Mouse (Mus musculus) liver, embryonic 13.5 days (tissue): Measurements from ENCODE around the gene Robo2. TPM values are rescaled to one million over a fixed set of nuclear protein-coding genes. Genes with fewer than 3 reads are reported as not detected.

Experiments
- ATAC-seq: fragments of 200-750 bp; cut with Nextera tagmentation; 2 replicates; pipeline ENCODE4 v1.8.0; 2017; ENCODE audit warnings: low read depth, mild to moderate bottlenecking, moderate number of reproducible peaks, moderate library complexity
- DNase-seq: peaks from one replicate; pipeline ENCODE4 v3.0.0; 2022
- H3K27ac ChIP-seq: fragments of 300-500 bp; sonication (generic); 2 replicates; pipeline ENCODE4 v1.5.1; 2015; ENCODE audit warnings: moderate library complexity, mild to moderate bottlenecking, inconsistent platforms
- H3K27me3 ChIP-seq: fragments of 300-500 bp; sonication (generic); 2 replicates; pipeline ENCODE4 v1.6.1; 2015; ENCODE audit warnings: mild to moderate bottlenecking, inconsistent platforms
- H3K36me3 ChIP-seq: fragments of 300-500 bp; sonication (generic); 2 replicates; pipeline ENCODE4 v1.6.1; 2015; ENCODE audit warnings: mild to moderate bottlenecking, inconsistent platforms
- H3K4me1 ChIP-seq: fragments of 300-500 bp; sonication (generic); replicated peaks from 2 replicates; pipeline ENCODE4 v1.6.1; 2015; ENCODE audit warnings: inconsistent platforms
- H3K4me2 ChIP-seq: fragments of 300-500 bp; sonication (generic); 2 replicates; pipeline ENCODE4 v1.6.1; 2015; ENCODE audit warnings: inconsistent platforms, mild to moderate bottlenecking, moderate library complexity
- H3K4me3 ChIP-seq: fragments of 300-500 bp; sonication (generic); replicated peaks from 2 replicates; pipeline ENCODE4 v1.5.1; 2015; ENCODE audit warnings: mild to moderate bottlenecking, inconsistent platforms
- H3K9ac ChIP-seq: fragments of 300-500 bp; sonication (generic); 2 replicates; pipeline ENCODE4 v1.6.1; 2015; ENCODE audit warnings: mild to moderate bottlenecking, inconsistent platforms
- H3K9me3 ChIP-seq: fragments of 300-500 bp; sonication (generic); replicated peaks from 2 replicates; pipeline ENCODE4 v1.6.1; 2016; ENCODE audit warnings: inconsistent platforms
- WGBS: fragments of 180-500 bp; shearing (Covaris S2); methylation state at CpG from one replicate; pipeline ENCODE4 v1.1.7; 2015; ENCODE audit not compliant: insufficient replicate concordance; 5-methylcytosine and 5-hydroxymethylcytosine counted together
- polyA plus RNA-seq: library from polyadenylated mRNA; unstranded; fragments of >200 nt; fragmentation: Nextera tagmentation; extraction: Ambion mirVana; gene quantifications from 2 replicates; pipeline ENCODE4 v1.2.1, GENCODE M21; 2015

The Robo2 gene
- polyA plus RNA-seq, 1 experiment from 2014 or later = 4.8 TPM

DNA sequence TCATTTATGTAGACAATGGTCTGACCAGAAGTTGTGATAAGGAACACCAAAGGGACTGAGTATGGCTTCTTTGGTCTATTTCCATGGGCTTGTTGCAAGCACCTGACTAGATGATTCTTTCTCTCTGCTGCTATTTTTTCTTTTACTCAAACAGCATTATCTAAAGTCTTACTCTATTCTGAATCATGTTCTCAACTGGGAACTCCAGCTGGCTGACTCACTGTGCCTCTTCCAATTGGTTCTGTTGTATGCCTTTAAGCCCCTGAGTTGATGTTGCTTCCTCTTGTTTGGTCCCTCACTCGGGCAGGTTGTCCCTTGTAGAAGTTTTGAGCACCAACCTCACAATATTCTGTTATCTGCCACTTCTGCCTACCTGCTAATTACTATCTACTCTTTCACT, 170.1 kb downstream of the Robo2 start:
- DNase-seq = no peak
- H3K4me1 ChIP-seq = no peaks in the 10 kb centered on the region
- H3K27me3 ChIP-seq = no peaks in the 10 kb centered on the region
- ATAC-seq = no peak
- no peak overlapping the region for H3K4me2 ChIP-seq
- H3K9ac ChIP-seq = no peak overlapping the region
- H3K36me3 ChIP-seq = no peaks in the 10 kb centered on the region
- no peaks in the 10 kb centered on the region for H3K9me3 ChIP-seq
- H3K4me3 ChIP-seq = no peak overlapping the region
- 58% methylated on average over 1 of the region's 1 CpGs for whole genome bisulfite sequencing
- no peak overlapping the region for H3K27ac ChIP-seq

DNA sequence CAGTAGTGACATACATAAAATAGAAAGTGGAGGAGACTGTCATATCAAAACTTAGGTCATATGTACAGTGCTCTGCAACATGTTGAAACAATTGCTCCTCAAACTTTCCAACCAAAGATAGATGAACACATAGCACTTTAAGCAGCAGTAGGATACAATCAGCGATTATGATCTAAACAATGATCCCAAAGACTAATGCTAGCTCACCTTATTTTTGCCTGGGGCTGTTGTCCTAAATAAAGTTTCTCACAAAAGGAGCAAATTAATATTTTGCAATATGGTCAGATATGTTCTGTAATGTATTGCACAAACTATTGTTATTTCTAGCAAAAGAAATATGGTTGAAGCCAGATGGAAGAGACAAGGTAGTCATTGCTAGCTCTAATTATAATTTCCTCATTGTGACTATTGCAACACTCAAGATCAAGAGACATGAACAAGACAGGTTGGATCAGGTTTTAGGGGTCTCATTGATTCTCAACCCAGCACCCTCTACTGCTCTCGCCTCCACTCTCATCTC, 174.2 kb downstream of the Robo2 start:
- Histone ChIP-seq H3K27me3 (no peaks in the 10 kb centered on the region), H3K4me1 (no peaks in the 10 kb centered on the region), H3K4me3 (no peak overlapping the region), H3K27ac (no peak overlapping the region), H3K36me3 (no peaks in the 10 kb centered on the region), H3K9me3 (no peaks in the 10 kb centered on the region), H3K4me2 (no peak overlapping the region), H3K9ac (no peak overlapping the region)
- no peak for ATAC-seq
- no peak for DNase-seq
- WGBS = 66% methylated on average over 2 of the region's 2 CpGs

DNA sequence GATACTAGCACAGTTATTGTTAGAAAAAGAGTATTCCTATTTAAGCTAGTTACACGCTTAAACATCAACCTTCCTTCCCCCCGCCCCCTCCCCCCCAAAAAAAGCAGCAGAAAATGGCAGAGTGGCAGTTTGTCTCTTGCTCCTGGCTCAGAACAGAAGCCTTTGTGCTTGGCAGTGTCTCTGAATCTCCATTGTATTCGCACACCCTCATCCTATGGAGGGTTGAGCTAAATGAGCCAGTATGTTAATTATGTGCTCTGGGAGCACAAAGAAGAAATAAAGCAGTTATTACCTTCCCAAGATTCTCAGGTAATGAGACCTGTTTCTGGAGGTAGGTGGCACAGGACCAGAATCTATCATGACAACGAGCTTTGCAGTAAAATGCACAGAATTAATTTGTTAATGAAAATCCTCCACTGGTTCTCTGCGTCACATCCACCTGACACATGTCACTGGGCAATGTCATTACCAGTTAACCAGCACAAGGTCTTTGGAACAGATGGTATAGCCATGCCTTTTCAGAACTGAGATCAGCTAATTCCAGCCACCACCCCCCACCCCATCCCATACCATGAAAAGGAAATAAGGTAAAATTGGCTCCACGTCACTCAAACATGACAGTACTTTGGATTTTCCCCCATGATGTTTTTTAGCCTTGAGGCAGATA, 177.1 kb downstream of the Robo2 start:
- H3K4me2 ChIP-seq = no peak overlapping the region
- DNase-seq (no peak), ATAC-seq (no peak)
- H3K4me3 ChIP-seq = no peak overlapping the region
- no peaks in the 10 kb centered on the region for H3K36me3 ChIP-seq
- no peaks in the 10 kb centered on the region for H3K27me3 ChIP-seq
- no peaks in the 10 kb centered on the region for H3K4me1 ChIP-seq
- 63% methylated on average over 6 of the region's 6 CpGs for WGBS
- no peak overlapping the region for H3K9ac ChIP-seq
- no peaks in the 10 kb centered on the region for H3K9me3 ChIP-seq
- no peak overlapping the region for H3K27ac ChIP-seq

GRCm38 (mm10) chr16:74233596-74233995, 178.0 kb downstream of the Robo2 start:
- WGBS = 50% methylated on average over 5 of the region's 5 CpGs
- ATAC-seq = no peak
- no peaks in the 10 kb centered on the region for H3K27me3 ChIP-seq

GRCm38 (mm10) chr16:74227285-74227684, 184.3 kb downstream of the Robo2 start:
- Histone ChIP-seq H3K36me3 (no peaks in the 10 kb centered on the region), H3K9ac (no peak overlapping the region), H3K4me2 (no peak overlapping the region), H3K27me3 (no peaks in the 10 kb centered on the region), H3K4me3 (no peak overlapping the region), H3K27ac (no peak overlapping the region), H3K9me3 (no peaks in the 10 kb centered on the region), H3K4me1 (no peaks in the 10 kb centered on the region)
- no peak for ATAC-seq
- DNase-seq = no peak

More at GRCm38 (mm10) chr16:74233596-74233995, 178.0 kb downstream of the Robo2 start:
- Histone ChIP-seq H3K27ac (no peak overlapping the region), H3K4me3 (no peak overlapping the region), H3K9ac (no peak overlapping the region), H3K4me1 (no peaks in the 10 kb centered on the region), H3K4me2 (no peak overlapping the region), H3K36me3 (no peaks in the 10 kb centered on the region), H3K9me3 (no peaks in the 10 kb centered on the region)
- DNase-seq = no peak

GRCm38 (mm10) chr16:74225423-74226272, 186.0 kb downstream of the Robo2 start:
- 54% methylated on average over 7 of the region's 7 CpGs for WGBS
- ATAC-seq (no peak), DNase-seq (no peak)

DNA sequence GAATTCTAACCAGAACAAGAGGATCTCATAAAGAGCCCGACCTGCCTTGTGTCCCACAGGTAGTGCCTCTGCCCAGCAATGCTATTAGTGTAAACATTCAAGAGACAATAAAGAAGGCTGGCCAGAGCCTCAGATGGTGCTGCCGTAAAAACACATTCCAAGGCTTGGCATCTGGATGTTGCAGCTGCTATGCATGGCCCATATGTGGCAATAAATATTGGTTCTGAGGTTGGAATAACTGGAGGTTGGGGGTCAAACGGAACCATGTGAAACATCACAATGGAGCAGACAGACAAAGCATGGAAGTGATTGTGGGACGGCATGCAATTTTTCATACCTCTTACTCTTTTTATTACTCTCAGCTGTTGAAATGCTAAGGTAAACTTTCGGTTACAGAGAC, 189.1 kb downstream of the Robo2 start:
- Histone ChIP-seq H3K4me1 (no peaks in the 10 kb centered on the region), H3K27me3 (no peaks in the 10 kb centered on the region), H3K36me3 (no peaks in the 10 kb centered on the region), H3K9me3 (no peaks in the 10 kb centered on the region), H3K4me3 (no peak overlapping the region), H3K27ac (no peak overlapping the region), H3K4me2 (no peak overlapping the region), H3K9ac (no peak overlapping the region)
- ATAC-seq (no peak), DNase-seq (no peak)
- WGBS = 57% methylated on average over 5 of the region's 5 CpGs

More at GRCm38 (mm10) chr16:74225423-74226272, 186.0 kb downstream of the Robo2 start:
- H3K36me3 ChIP-seq = no peaks in the 10 kb centered on the region
- no peak overlapping the region for H3K4me2 ChIP-seq
- no peak overlapping the region for H3K4me3 ChIP-seq
- no peaks in the 10 kb centered on the region for H3K27me3 ChIP-seq
- H3K9ac ChIP-seq = no peak overlapping the region
- H3K27ac ChIP-seq = no peak overlapping the region
- H3K9me3 ChIP-seq = no peaks in the 10 kb centered on the region
- no peaks in the 10 kb centered on the region for H3K4me1 ChIP-seq

DNA sequence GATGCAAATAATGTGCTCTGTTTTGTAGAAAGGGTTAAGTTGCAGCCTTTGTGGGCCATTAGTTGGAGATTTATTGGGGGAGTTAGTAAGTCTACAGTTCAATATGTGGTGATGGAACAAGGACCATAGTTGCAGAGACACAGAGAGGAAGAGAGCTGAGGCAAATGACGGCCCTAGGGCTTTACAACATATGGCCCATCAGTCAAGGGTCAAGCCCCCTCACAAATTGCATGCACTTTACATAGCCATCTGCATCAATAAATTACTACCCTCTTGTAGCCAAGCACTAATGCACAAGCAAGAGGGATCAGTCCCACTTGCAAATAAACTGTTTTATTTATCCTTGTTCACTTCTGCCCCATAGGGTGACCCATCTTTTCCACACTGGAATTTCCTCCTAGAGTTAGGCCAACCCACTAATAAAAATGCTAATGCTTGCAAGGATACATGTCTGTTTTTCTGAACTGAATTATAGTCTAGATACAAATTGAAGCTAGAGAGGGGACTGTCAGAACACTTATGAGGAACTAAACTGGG, 194.7 kb downstream of the Robo2 start:
- Histone ChIP-seq H3K4me2 (no peak overlapping the region), H3K9me3 (no peaks in the 10 kb centered on the region), H3K4me1 (no peaks in the 10 kb centered on the region), H3K9ac (no peak overlapping the region), H3K4me3 (no peak overlapping the region), H3K27me3 (no peaks in the 10 kb centered on the region), H3K27ac (no peak overlapping the region), H3K36me3 (no peaks in the 10 kb centered on the region)
- DNase-seq (no peak), ATAC-seq (no peak)
- 58% methylated on average over 1 of the region's 1 CpGs for WGBS

GRCm38 (mm10) chr16:74215791-74216190, 195.8 kb downstream of the Robo2 start:
- Histone ChIP-seq H3K4me3 (no peak overlapping the region), H3K27ac (no peak overlapping the region), H3K9me3 (no peaks in the 10 kb centered on the region), H3K4me2 (no peak overlapping the region), H3K9ac (no peak overlapping the region), H3K4me1 (no peaks in the 10 kb centered on the region), H3K36me3 (no peaks in the 10 kb centered on the region), H3K27me3 (no peaks in the 10 kb centered on the region)
- ATAC-seq = no peak
- 72% methylated on average over 13 of the region's 13 CpGs for WGBS
- no peak for DNase-seq

DNA sequence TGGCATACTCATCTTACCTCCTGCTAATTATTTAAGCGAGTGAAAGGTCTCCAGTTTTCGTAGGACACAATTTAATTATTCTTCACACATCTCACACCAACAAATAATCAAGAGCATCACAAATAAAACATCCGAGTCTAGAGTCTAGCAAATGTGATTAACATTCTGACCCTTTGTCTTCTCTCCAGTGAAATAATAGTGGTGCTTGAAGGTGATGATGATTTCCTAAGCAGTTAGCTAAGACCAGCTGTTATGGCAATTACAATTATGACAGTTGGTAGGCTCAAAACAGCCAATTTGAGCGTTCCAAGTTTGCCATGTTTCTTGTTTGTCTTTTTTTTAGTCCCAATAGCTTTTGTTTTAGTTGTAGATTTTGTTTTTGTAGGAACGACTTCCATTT, 210.9 kb downstream of the Robo2 start:
- Histone ChIP-seq H3K4me1 (no peaks in the 10 kb centered on the region), H3K36me3 (no peaks in the 10 kb centered on the region), H3K9me3 (no peaks in the 10 kb centered on the region), H3K27ac (no peak overlapping the region), H3K27me3 (no peaks in the 10 kb centered on the region), H3K9ac (no peak overlapping the region), H3K4me3 (no peak overlapping the region), H3K4me2 (no peak overlapping the region)
- ATAC-seq (no peak), DNase-seq (no peak)
- 61% methylated on average over 5 of the region's 5 CpGs for WGBS

GRCm38 (mm10) chr16:74200024-74200703, 211.5 kb downstream of the Robo2 start:
- Histone ChIP-seq H3K9ac (no peak overlapping the region), H3K27me3 (no peaks in the 10 kb centered on the region), H3K4me1 (no peaks in the 10 kb centered on the region), H3K4me2 (no peak overlapping the region), H3K9me3 (no peaks in the 10 kb centered on the region), H3K36me3 (no peaks in the 10 kb centered on the region), H3K4me3 (no peak overlapping the region), H3K27ac (no peak overlapping the region)
- ATAC-seq (no peak), DNase-seq (no peak)
- 57% methylated on average over 1 of the region's 1 CpGs for WGBS
